Mouse (Mus musculus) spleen, postnatal 0 days (tissue): ENCODE measurements around the gene Cldn16. TPM values are rescaled to one million over a fixed set of nuclear protein-coding genes. Genes with fewer than 3 reads are reported as not detected.

ENCODE experiments used
- polyA plus RNA-seq: library from polyadenylated mRNA; unstranded; fragments of >200 nt; fragmentation: Nextera tagmentation; extraction: Ambion mirVana; gene quantifications from 2 replicates; pipeline ENCODE4 v1.2.1, GENCODE M21; 2015

Gene Cldn16
- polyA plus RNA-seq = not detected in 2 replicates

GRCm38 (mm10) chr16:26462835-26463234 lies at the start of gene Cldn16:
Cldn16 (plus strand) TSS chr16:26463135.

DNA sequence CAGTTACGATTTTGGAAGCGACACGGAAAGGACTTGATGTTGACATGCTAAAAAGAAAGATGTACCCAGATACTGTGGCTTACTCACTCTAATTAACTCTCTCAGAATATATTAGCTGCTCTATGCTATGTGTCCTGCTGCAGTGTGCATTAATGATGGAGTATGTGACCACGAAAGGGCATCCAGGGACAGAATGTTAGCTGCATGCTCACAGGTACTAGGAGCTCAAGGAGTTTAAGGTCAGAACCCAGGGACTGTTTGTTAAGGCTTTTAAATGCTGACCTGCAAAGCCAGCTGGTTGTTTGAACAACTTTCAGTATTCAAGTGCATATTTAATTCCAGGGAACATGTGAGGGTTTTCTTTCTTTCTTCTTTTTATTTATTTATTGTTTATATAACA lies 63.7 kb downstream of the Cldn16 start, which contains the start of gene Tmem207:
Gene Tmem207, minus strand, starts transcription at position 101 of the 400 bp plus-strand sequence.

Other genes starting within 250 kb of the Cldn16 start
- 9.5 and 10.3 TPM in 2 replicates for gene Cldn1, start 91.3 kb upstream of the Cldn16 start, polyA plus RNA-seq
- not detected in 2 replicates for gene Tmem207, start 63.6 kb downstream of the Cldn16 start, polyA plus RNA-seq
- 2.5 and 2.6 TPM in 2 replicates for gene Il1rap, start 118.6 kb downstream of the Cldn16 start, polyA plus RNA-seq